Mouse (Mus musculus) midbrain, embryonic 14.5 days (tissue): ENCODE measurements at regions not wholly inside any gene's neighbourhood (a gene's known extent, or its start where the extent isn't known, plus 50 kb on each side); places are given as distances from the start of the nearest gene placed in this dataset.

Experiments used
- ATAC-seq: fragments of 200-750 bp; cut with Nextera tagmentation; 2 replicates; pipeline ENCODE4 v1.8.0; 2017; ENCODE audit warnings: moderate number of reproducible peaks, moderate library complexity; ENCODE audit not compliant: low FRiP score, low TSS enrichment
- DNase-seq: peaks from one replicate; pipeline ENCODE4 v3.0.0-alpha.2; 2015
- H3K27ac ChIP-seq: fragments of 300-500 bp; sonication (generic); replicated peaks from 2 replicates; pipeline ENCODE4 v1.5.1; 2014; ENCODE audit warnings: mild to moderate bottlenecking, low read depth, low read length, moderate library complexity
- H3K27me3 ChIP-seq: fragments of 300-500 bp; sonication (generic); 2 replicates; pipeline ENCODE4 v1.6.1; 2014; ENCODE audit warnings: low read length, control low read depth, mixed read lengths; ENCODE audit not compliant: control insufficient read depth, insufficient read depth
- H3K36me3 ChIP-seq: fragments of 300-500 bp; sonication (generic); 2 replicates; pipeline ENCODE4 v1.6.1; 2014; ENCODE audit warnings: low read length, control low read depth; ENCODE audit not compliant: control insufficient read depth, insufficient read depth
- H3K4me1 ChIP-seq: fragments of 300-500 bp; sonication (generic); 2 replicates; pipeline ENCODE4 v1.6.1; 2014; ENCODE audit warnings: mild to moderate bottlenecking, antibody characterized with exemption, low read length, control low read depth; ENCODE audit not compliant: control insufficient read depth, insufficient read depth
- H3K4me2 ChIP-seq: fragments of 300-500 bp; sonication (generic); 2 replicates; pipeline ENCODE4 v1.6.1; 2014; ENCODE audit warnings: mild to moderate bottlenecking, low read length, moderate library complexity
- H3K4me3 ChIP-seq: fragments of 300-500 bp; sonication (generic); replicated peaks from 2 replicates; pipeline ENCODE4 v1.5.1; 2014; ENCODE audit warnings: low read depth, low read length
- H3K9ac ChIP-seq: fragments of 300-500 bp; sonication (generic); replicated peaks from 2 replicates; pipeline ENCODE4 v1.6.1; 2014; ENCODE audit warnings: mild to moderate bottlenecking, low read length, moderate library complexity
- H3K9me3 ChIP-seq: fragments of 300-500 bp; sonication (generic); 2 replicates; pipeline ENCODE4 v1.6.1; 2016; ENCODE audit warnings: low read length, control low read depth, mixed read lengths; ENCODE audit not compliant: control insufficient read depth
- WGBS: fragments of 180-500 bp; shearing (Covaris S2); extraction: QIAGEN DNeasy Blood & Tissue Kit; methylation state at CpG from one replicate; pipeline ENCODE4 v1.1.7; 2014; 5-methylcytosine and 5-hydroxymethylcytosine counted together

DNA sequence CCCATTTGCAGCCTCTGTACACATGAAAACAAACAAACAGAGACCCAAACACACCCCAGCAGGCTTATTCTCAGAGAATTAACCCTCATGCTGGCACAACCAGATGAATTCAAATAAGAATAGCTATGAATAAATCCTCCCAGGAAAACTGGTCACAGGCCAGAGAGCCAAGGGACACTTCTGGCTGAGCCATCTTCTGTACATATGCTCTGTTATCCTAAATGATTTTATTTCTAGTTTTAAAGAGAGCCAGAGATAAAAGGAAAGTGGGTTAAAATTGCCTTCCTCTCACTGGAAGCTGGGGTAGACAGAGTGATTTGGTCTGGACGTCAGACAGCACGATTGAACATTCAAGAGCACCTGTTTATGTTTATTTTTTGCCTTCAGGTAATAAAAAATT is 190.4 kb downstream of the Satb1 start:
- no peak for DNase-seq
- Histone ChIP-seq H3K27me3 (no peaks in the 10 kb centered on the region), H3K4me3 (no peak overlapping the region), H3K4me2 (no peak overlapping the region), H3K36me3 (no peaks in the 10 kb centered on the region), H3K4me1 (no peaks in the 10 kb centered on the region), H3K27ac (no peak overlapping the region), H3K9me3 (no peaks in the 10 kb centered on the region), H3K9ac (no peak overlapping the region)
- 81% methylated on average over 2 of the region's 2 CpGs for WGBS
- no peak for ATAC-seq

DNA sequence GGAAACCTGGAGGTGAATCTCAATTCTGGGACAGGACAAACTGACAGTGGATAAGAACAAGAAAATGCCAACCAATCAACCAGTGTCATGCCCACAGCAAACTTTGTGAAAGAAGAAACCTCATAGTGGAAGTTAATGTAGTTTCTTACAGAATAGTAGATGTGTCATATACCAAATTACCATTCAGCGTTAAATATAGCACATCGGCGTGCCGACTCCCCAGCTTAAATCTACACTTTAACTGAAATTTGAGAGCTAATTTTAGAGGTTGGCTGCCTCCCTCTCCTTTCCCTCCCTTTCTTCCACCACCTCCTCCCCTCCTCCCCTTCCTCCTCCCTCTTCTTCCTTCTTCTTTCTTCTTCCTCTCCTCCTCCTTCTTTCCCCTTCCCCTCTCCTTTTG is 197.2 kb downstream of the Satb1 start:
- Histone ChIP-seq H3K27ac (no peak overlapping the region), H3K36me3 (no peaks in the 10 kb centered on the region), H3K9me3 (no peaks in the 10 kb centered on the region), H3K4me1 (no peaks in the 10 kb centered on the region), H3K4me2 (no peak overlapping the region), H3K27me3 (no peaks in the 10 kb centered on the region), H3K9ac (no peak overlapping the region), H3K4me3 (no peak overlapping the region)
- ATAC-seq (no peak), DNase-seq (no peak)
- WGBS = 97% methylated on average over 4 of the region's 4 CpGs

DNA sequence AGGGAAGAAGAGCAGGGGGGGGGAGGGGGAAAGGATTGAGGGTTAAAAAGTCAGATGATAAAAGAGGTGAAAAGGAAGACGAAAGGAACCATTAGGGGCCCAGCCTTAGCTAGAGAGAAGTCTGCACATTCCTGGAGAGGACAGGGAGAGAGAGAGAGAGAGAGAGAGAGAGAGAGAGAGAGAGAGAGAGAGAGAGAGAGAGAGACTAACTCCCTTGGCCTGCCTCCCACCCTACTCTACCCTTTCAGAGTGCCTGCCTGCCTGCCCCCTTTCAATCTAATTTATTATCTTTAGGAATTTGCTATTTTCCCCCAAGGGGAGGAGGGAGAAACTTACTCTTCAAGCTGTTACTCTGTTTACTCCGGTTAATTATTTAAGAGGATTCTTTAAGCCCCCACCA is 201.5 kb downstream of the Satb1 start:
- Histone ChIP-seq H3K4me3 (no peak overlapping the region), H3K9ac (no peak overlapping the region), H3K9me3 (no peaks in the 10 kb centered on the region), H3K27ac (no peak overlapping the region), H3K4me2 (no peak overlapping the region), H3K4me1 (no peaks in the 10 kb centered on the region), H3K27me3 (no peaks in the 10 kb centered on the region), H3K36me3 (no peaks in the 10 kb centered on the region)
- 61% methylated on average over 2 of the region's 2 CpGs for WGBS
- ATAC-seq = no peak
- DNase-seq = peak; percentile 6

DNA sequence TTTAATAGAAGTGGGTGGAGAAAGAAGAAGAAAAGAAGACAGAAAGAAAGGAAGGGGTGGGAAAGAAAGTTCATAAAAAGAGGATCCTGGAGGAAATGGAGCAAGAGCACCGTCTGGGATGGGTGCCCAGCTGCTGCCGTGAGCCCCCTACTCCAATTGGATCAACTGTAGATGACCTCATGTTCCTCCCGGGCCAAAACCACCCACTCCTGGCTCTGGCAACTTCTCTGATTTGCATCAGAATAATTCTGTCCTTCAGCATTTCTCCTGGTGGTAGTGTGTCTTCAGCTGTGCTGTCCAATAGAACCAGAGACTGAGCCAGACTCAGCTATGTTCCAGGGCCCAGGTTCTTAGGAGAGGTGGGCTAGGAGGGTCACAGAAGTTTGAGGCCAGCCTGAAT is 212.6 kb downstream of the Satb1 start:
- Histone ChIP-seq H3K4me2 (no peak overlapping the region), H3K9ac (no peak overlapping the region), H3K4me3 (no peak overlapping the region), H3K27me3 (no peaks in the 10 kb centered on the region), H3K9me3 (no peaks in the 10 kb centered on the region), H3K4me1 (no peaks in the 10 kb centered on the region), H3K36me3 (no peaks in the 10 kb centered on the region), H3K27ac (no peak overlapping the region)
- DNase-seq = no peak
- WGBS = 57% methylated on average over 3 of the region's 3 CpGs
- ATAC-seq = no peak

DNA sequence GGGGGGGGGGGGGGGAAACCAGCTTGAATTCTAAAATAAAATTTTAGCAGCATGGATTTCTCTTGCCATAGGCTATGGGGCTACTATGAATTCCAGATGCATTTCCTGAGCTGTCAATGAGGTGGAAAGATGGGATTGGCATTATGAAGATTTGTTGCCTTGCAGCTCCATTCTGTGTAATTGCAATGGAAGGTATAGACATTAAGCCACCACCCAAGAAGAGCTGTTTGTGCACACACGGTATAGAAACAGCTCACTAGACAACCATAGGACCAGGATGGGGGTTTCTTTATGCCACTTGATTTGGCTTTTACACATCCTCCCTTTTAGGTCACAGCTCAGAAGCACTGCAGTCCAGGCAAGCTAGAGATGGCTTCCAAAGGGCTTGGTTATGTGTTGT is 247.8 kb downstream of the Satb1 start:
- DNase-seq = peak; percentile 14
- no peak for ATAC-seq
- H3K27ac ChIP-seq = no peak overlapping the region

DNA sequence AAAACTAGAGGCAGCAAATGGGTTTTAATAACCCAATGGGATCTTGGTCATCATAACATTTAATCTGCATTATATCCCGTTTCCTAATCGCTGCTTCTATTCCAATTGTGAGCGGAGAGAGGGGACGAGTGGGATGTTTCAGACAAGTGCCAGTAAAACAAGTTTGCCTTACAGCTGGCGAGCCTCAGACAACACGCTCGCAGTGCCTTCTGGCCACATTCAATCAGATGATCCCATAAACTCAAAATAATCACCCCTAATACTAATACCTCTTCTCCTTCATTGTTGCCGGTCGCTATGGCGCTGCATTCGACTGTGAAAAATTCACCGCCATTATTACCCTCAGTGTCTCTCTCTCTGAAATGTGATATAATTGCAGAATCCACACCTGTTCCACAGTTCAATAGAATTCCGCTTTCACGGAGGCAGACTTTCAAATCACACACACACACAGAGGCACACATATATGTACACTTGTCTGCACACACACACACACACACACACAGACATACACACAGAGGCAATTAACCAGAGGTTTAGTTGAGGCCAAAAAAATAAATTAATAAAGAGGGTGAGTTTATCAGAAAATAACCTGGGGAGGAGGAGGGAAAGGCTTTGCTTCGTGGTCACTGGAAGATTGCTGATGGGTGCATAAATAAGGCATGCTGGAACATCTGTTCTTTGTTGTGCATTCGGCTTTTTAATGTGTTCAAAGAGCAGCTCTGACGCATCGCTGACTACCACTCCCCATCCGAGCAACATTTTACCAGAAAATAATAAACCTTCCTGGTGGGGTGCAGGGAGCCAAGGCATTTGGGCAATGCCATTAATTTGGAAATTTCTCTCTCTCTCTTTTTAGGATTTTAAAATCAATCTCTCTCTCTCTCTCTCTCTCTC is 248.9 kb downstream of the Satb1 start:
- WGBS = 30% methylated on average over 19 of the region's 19 CpGs
- H3K27me3 ChIP-seq = no peaks in the 10 kb centered on the region
- peak overlapping the region; percentile 70 for H3K27ac ChIP-seq
- no peak overlapping the region for H3K4me3 ChIP-seq
- DNase-seq (peak; percentile 55), ATAC-seq (peak; percentile 47)
- H3K9ac ChIP-seq = 0 out of 2 replicates have a peak overlapping the region, but pooled peaks have one; percentile 1
- H3K4me2 ChIP-seq = peak overlapping the region; percentile 41
- no peaks in the 10 kb centered on the region for H3K9me3 ChIP-seq
- H3K36me3 ChIP-seq = no peaks in the 10 kb centered on the region
- peaks cover 3% of the 10 kb centered on the region; the same call in 1 of the 2 replicates for H3K4me1 ChIP-seq

More for the DNA sequence above, 247.8 kb downstream of the Satb1 start:
- Histone ChIP-seq H3K36me3 (no peaks in the 10 kb centered on the region), H3K27me3 (no peaks in the 10 kb centered on the region), H3K9ac (no peak overlapping the region), H3K4me1 (peaks cover 3% of the 10 kb centered on the region; the same call in 1 of the 2 replicates), H3K4me3 (no peak overlapping the region), H3K4me2 (no peak overlapping the region), H3K9me3 (no peaks in the 10 kb centered on the region)
- WGBS = 71% methylated on average over 1 of the region's 1 CpGs

DNA sequence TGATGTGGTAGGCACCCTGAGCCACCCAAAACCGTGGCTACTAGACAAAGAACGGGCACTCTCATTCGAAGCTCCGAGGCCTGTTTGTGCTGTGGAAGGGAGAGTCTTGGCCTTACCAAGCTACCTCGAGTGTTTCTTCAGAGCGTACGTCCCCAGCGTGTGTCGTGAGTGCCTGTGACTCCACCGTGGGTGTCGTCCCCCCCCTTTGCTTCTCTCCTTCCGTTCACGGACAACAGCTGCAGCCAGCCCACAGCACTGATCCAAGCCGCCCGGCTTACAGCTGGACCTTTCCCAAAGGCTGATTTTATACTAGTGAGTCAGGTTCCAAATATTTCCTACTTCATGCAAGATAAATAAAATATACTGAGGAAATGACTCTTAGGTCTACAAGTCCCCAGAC is 249.8 kb downstream of the Satb1 start:
- Histone ChIP-seq H3K9me3 (no peaks in the 10 kb centered on the region), H3K4me2 (no peak overlapping the region), H3K4me3 (no peak overlapping the region), H3K27me3 (no peaks in the 10 kb centered on the region), H3K4me1 (peaks cover 3% of the 10 kb centered on the region; the same call in 1 of the 2 replicates), H3K36me3 (no peaks in the 10 kb centered on the region), H3K9ac (no peak overlapping the region), H3K27ac (no peak overlapping the region)
- no peak for ATAC-seq
- 79% methylated on average over 15 of the region's 15 CpGs for WGBS
- DNase-seq = peak; percentile 18

DNA sequence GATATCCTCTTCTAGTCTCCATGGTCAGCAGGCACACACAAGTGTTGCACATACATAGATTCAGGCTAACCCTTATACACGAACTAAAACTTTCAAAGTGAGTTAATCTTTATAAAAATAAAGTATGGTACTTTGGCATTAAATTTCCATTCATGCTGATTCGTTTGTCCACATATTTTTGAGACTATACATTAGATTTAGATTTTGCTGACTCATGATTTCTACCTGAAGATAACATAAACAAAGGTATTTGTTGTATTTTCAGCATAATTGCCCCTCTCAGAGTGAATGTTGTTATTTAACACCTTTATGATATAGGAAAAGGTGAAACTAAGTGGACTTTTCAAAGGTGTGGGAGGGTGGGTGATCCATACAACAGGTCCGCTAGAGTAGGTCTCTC is 277.2 kb downstream of the Satb1 start:
- DNase-seq = no peak
- H3K9me3 ChIP-seq = no peaks in the 10 kb centered on the region
- no peak overlapping the region for H3K4me3 ChIP-seq
- H3K4me2 ChIP-seq = no peak overlapping the region
- no peak for ATAC-seq
- H3K36me3 ChIP-seq = no peaks in the 10 kb centered on the region
- 85% methylated on average over 3 of the region's 3 CpGs for WGBS
- no peaks in the 10 kb centered on the region for H3K4me1 ChIP-seq
- no peak overlapping the region for H3K9ac ChIP-seq
- no peak overlapping the region for H3K27ac ChIP-seq
- H3K27me3 ChIP-seq = no peaks in the 10 kb centered on the region

DNA sequence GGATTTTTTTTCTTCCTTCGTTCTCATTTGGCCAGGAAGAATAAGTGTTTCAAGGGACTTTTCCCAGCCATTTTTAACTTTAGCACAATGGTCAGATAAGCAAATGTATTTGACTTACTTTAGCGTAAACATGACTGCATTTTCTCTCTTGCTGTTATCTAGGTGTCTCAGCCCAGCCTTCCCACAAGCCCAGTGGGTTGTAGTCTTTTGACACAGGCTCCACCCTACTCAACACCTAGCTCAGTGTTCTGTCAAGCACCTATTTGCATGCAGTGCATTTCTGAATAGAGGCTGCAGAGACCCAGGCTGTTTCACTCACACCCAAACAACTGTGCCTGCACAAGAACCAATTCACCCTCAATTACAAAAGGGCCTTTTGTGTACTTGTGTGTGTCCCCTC is 278.6 kb downstream of the Satb1 start:
- DNase-seq (no peak), ATAC-seq (no peak)
- Histone ChIP-seq H3K9me3 (no peaks in the 10 kb centered on the region), H3K4me1 (no peaks in the 10 kb centered on the region), H3K27ac (no peak overlapping the region), H3K9ac (no peak overlapping the region), H3K27me3 (no peaks in the 10 kb centered on the region), H3K4me2 (no peak overlapping the region), H3K36me3 (no peaks in the 10 kb centered on the region), H3K4me3 (no peak overlapping the region)
- WGBS = 83% methylated on average over 2 of the region's 2 CpGs
